Mouse (Mus musculus) hindbrain, embryonic 15.5 days (tissue): ENCODE data around the gene Pecam1. TPM values are rescaled to one million over a fixed set of nuclear protein-coding genes. Genes with fewer than 3 reads are reported as not detected.

Experiments used
- ATAC-seq: fragments of 200-750 bp; cut with Nextera tagmentation; 2 replicates; pipeline ENCODE4 v1.8.0; 2017; ENCODE audit warnings: low read depth, moderate number of reproducible peaks, moderate TSS enrichment; ENCODE audit not compliant: low FRiP score
- H3K27ac ChIP-seq: fragments of 300-500 bp; sonication (generic); replicated peaks from 2 replicates; pipeline ENCODE4 v1.5.1; 2015; ENCODE audit warnings: mild to moderate bottlenecking, inconsistent platforms
- H3K27me3 ChIP-seq: fragments of 300-500 bp; sonication (generic); 2 replicates; pipeline ENCODE4 v1.6.1; 2015; ENCODE audit warnings: control low read depth, inconsistent platforms
- H3K36me3 ChIP-seq: fragments of 300-500 bp; sonication (generic); 2 replicates; pipeline ENCODE4 v1.6.1; 2015; ENCODE audit warnings: control low read depth, inconsistent platforms
- H3K4me1 ChIP-seq: fragments of 300-500 bp; sonication (generic); replicated peaks from 2 replicates; pipeline ENCODE4 v1.6.1; 2015; ENCODE audit warnings: control low read depth, inconsistent platforms
- H3K4me2 ChIP-seq: fragments of 300-500 bp; sonication (generic); 2 replicates; pipeline ENCODE4 v1.6.1; 2015; ENCODE audit warnings: moderate library complexity, mild to moderate bottlenecking, inconsistent platforms
- H3K4me3 ChIP-seq: fragments of 300-500 bp; sonication (generic); 2 replicates; pipeline ENCODE4 v1.5.1; 2015; ENCODE audit warnings: mild to moderate bottlenecking, inconsistent platforms
- H3K9ac ChIP-seq: fragments of 300-500 bp; sonication (generic); 2 replicates; pipeline ENCODE4 v1.6.1; 2015; ENCODE audit warnings: inconsistent platforms
- H3K9me3 ChIP-seq: fragments of 300-500 bp; sonication (generic); 2 replicates; pipeline ENCODE4 v1.6.1; 2016; ENCODE audit warnings: control low read depth, inconsistent platforms
- WGBS: fragments of 180-500 bp; shearing (Covaris S2); methylation state at CpG from one replicate; pipeline ENCODE4 v1.1.7; 2015; 5-methylcytosine and 5-hydroxymethylcytosine counted together
- polyA plus RNA-seq: library from polyadenylated mRNA; unstranded; fragments of >200 nt; fragmentation: Nextera tagmentation; extraction: Ambion mirVana; gene quantifications from 2 replicates; pipeline ENCODE4 v1.2.1, GENCODE M21; 2015

Pecam1 gene
- polyA plus RNA-seq, 1 experiment from 2014 or later = 17.6 TPM

GRCm38 (mm10) chr11:106677331-106677730 is 73.1 kb downstream of the Pecam1 start:
- peaks cover 26% of the 10 kb centered on the region for H3K4me1 ChIP-seq
- no peaks in the 10 kb centered on the region for H3K27me3 ChIP-seq
- H3K9ac ChIP-seq = no peak overlapping the region
- no peak overlapping the region for H3K4me2 ChIP-seq
- WGBS = 82% methylated on average over 4 of the region's 4 CpGs
- H3K9me3 ChIP-seq = no peaks in the 10 kb centered on the region
- no peaks in the 10 kb centered on the region for H3K36me3 ChIP-seq
- no peak overlapping the region for H3K27ac ChIP-seq
- H3K4me3 ChIP-seq = no peak overlapping the region
- ATAC-seq = no peak

- no peak for ATAC-seq
- no peak overlapping the region for H3K9ac ChIP-seq
- 93% methylated on average over 5 of the region's 5 CpGs for WGBS
- H3K9me3 ChIP-seq = no peaks in the 10 kb centered on the region
- no peaks in the 10 kb centered on the region for H3K36me3 ChIP-seq
- no peak overlapping the region for H3K27ac ChIP-seq
- no peak overlapping the region for H3K4me2 ChIP-seq
- H3K4me1 ChIP-seq = peaks cover 26% of the 10 kb centered on the region
- no peak overlapping the region for H3K4me3 ChIP-seq
- H3K27me3 ChIP-seq = no peaks in the 10 kb centered on the region
Measured at GRCm38 (mm10) chr11:106675875-106676274, 74.6 kb downstream of the Pecam1 start.

- Histone ChIP-seq H3K27ac (peak overlapping the region; percentile 74), H3K4me1 (peaks cover 26% of the 10 kb centered on the region), H3K9me3 (no peaks in the 10 kb centered on the region), H3K4me2 (no peak overlapping the region), H3K9ac (no peak overlapping the region), H3K4me3 (no peak overlapping the region), H3K27me3 (no peaks in the 10 kb centered on the region), H3K36me3 (no peaks in the 10 kb centered on the region)
- 64% methylated on average over 10 of the region's 10 CpGs for WGBS
- no peak for ATAC-seq
Measured at GRCm38 (mm10) chr11:106675201-106675726, 75.2 kb downstream of the Pecam1 start.

- Histone ChIP-seq H3K9me3 (no peaks in the 10 kb centered on the region), H3K36me3 (no peaks in the 10 kb centered on the region), H3K27ac (peak overlapping the region; percentile 74), H3K9ac (0 out of 2 replicates have a peak overlapping the region, but pooled peaks have one; percentile 9), H3K4me2 (peak overlapping the region; percentile 18; the same call in 1 of the 2 replicates), H3K4me3 (no peak overlapping the region), H3K27me3 (no peaks in the 10 kb centered on the region), H3K4me1 (peaks cover 26% of the 10 kb centered on the region)
- ATAC-seq = peak; percentile 86
- 3% methylated on average over 9 of the region's 9 CpGs for WGBS
Measured at GRCm38 (mm10) chr11:106674612-106675153, 75.7 kb downstream of the Pecam1 start.

- H3K36me3 ChIP-seq = no peaks in the 10 kb centered on the region
- WGBS = 73% methylated on average over 8 of the region's 8 CpGs
Measured at GRCm38 (mm10) chr11:106673727-106674611, 76.5 kb downstream of the Pecam1 start.

GRCm38 (mm10) chr11:106672919-106673505 is 77.4 kb downstream of the Pecam1 start:
- Histone ChIP-seq H3K4me1 (peaks cover 27% of the 10 kb centered on the region), H3K4me3 (no peak overlapping the region), H3K4me2 (no peak overlapping the region), H3K27ac (no peak overlapping the region), H3K9ac (no peak overlapping the region), H3K9me3 (no peaks in the 10 kb centered on the region), H3K36me3 (no peaks in the 10 kb centered on the region), H3K27me3 (no peaks in the 10 kb centered on the region)
- no peak for ATAC-seq
- 89% methylated on average over 5 of the region's 5 CpGs for WGBS

More at GRCm38 (mm10) chr11:106673727-106674611, 76.5 kb downstream of the Pecam1 start:
- ATAC-seq = peak; percentile 40; the same call in 1 of the 2 replicates
- H3K9me3 ChIP-seq = no peaks in the 10 kb centered on the region
- H3K9ac ChIP-seq = no peak overlapping the region
- no peaks in the 10 kb centered on the region for H3K27me3 ChIP-seq
- no peak overlapping the region for H3K4me2 ChIP-seq
- peak overlapping the region; percentile 74 for H3K27ac ChIP-seq
- H3K4me1 ChIP-seq = peaks cover 30% of the 10 kb centered on the region
- H3K4me3 ChIP-seq = no peak overlapping the region

GRCm38 (mm10) chr11:106671801-106672200 is 78.6 kb downstream of the Pecam1 start:
- H3K4me3 ChIP-seq = no peak overlapping the region
- no peaks in the 10 kb centered on the region for H3K9me3 ChIP-seq
- 87% methylated on average over 8 of the region's 8 CpGs for WGBS
- H3K4me1 ChIP-seq = peaks cover 24% of the 10 kb centered on the region
- ATAC-seq = no peak
- no peaks in the 10 kb centered on the region for H3K36me3 ChIP-seq
- H3K27me3 ChIP-seq = no peaks in the 10 kb centered on the region
- H3K4me2 ChIP-seq = no peak overlapping the region
- H3K27ac ChIP-seq = no peak overlapping the region
- H3K9ac ChIP-seq = no peak overlapping the region

- Histone ChIP-seq H3K4me3 (no peak overlapping the region), H3K27ac (no peak overlapping the region), H3K9ac (no peak overlapping the region), H3K27me3 (no peaks in the 10 kb centered on the region), H3K9me3 (no peaks in the 10 kb centered on the region), H3K4me1 (peaks cover 24% of the 10 kb centered on the region), H3K4me2 (no peak overlapping the region), H3K36me3 (no peaks in the 10 kb centered on the region)
- no peak for ATAC-seq
- WGBS = 70% methylated on average over 4 of the region's 4 CpGs
Measured at GRCm38 (mm10) chr11:106670951-106671478, 79.4 kb downstream of the Pecam1 start.

- H3K36me3 ChIP-seq = no peaks in the 10 kb centered on the region
- no peak overlapping the region for H3K9ac ChIP-seq
- no peak overlapping the region for H3K4me3 ChIP-seq
- WGBS = 74% methylated on average over 3 of the region's 3 CpGs
- no peak overlapping the region for H3K27ac ChIP-seq
- ATAC-seq = no peak
- H3K4me1 ChIP-seq = peaks cover 21% of the 10 kb centered on the region
- no peaks in the 10 kb centered on the region for H3K9me3 ChIP-seq
- no peaks in the 10 kb centered on the region for H3K27me3 ChIP-seq
- H3K4me2 ChIP-seq = no peak overlapping the region
Measured at GRCm38 (mm10) chr11:106670266-106670665, 80.2 kb downstream of the Pecam1 start.

GRCm38 (mm10) chr11:106669873-106670173 is 80.6 kb downstream of the Pecam1 start:
- no peaks in the 10 kb centered on the region for H3K36me3 ChIP-seq
- WGBS = 32% methylated on average over 6 of the region's 9 CpGs
- H3K27ac ChIP-seq = no peak overlapping the region
- no peaks in the 10 kb centered on the region for H3K9me3 ChIP-seq
- no peaks in the 10 kb centered on the region for H3K27me3 ChIP-seq
- ATAC-seq = no peak
- H3K4me1 ChIP-seq = peaks cover 17% of the 10 kb centered on the region
- no peak overlapping the region for H3K4me2 ChIP-seq
- H3K4me3 ChIP-seq = no peak overlapping the region
- no peak overlapping the region for H3K9ac ChIP-seq

- H3K9ac ChIP-seq = no peak overlapping the region
- H3K27ac ChIP-seq = no peak overlapping the region
- no peaks in the 10 kb centered on the region for H3K27me3 ChIP-seq
- no peak for ATAC-seq
- H3K36me3 ChIP-seq = no peaks in the 10 kb centered on the region
- H3K4me2 ChIP-seq = no peak overlapping the region
- H3K9me3 ChIP-seq = no peaks in the 10 kb centered on the region
- WGBS = 45% methylated on average over 8 of the region's 8 CpGs
- peaks cover 11% of the 10 kb centered on the region for H3K4me1 ChIP-seq
- H3K4me3 ChIP-seq = no peak overlapping the region
Measured at GRCm38 (mm10) chr11:106669102-106669872, 81.1 kb downstream of the Pecam1 start.
